Mouse (Mus musculus) thymus, postnatal 36 days (tissue): ENCODE results near the gene Spata7.
A peak's percentile ranks its signal among the peaks of the same experiment; 100 is the strongest.

ENCODE experiments used
- DNase-seq, 2 experiments: peaks; one replicate each; pipeline ENCODE4 v3.0.0; 2022; ENCODE audit warnings: mixed read lengths in 2 of 2

Gene Spata7

DNA sequence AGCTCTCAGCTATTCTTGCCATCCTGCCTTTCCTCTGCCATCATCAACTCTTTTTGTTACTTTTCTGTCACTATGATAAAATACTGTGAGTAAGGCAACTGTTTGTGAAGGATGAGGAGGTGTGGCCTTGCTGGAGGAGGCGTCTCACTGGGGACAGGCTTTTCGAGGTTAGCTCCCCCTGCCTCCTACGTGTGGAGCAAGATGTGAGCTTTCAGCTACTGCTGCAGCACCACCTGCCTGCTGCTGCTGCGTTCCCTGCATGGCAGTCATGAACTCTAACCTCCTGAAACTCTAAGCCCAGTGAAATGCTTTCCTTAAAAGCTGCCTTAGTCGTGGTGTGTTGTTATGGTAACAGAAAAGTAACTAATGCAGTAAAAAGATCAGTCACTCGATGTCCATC lies 45.9 kb downstream of the Spata7 start:
- DNase-seq = no peak

DNA sequence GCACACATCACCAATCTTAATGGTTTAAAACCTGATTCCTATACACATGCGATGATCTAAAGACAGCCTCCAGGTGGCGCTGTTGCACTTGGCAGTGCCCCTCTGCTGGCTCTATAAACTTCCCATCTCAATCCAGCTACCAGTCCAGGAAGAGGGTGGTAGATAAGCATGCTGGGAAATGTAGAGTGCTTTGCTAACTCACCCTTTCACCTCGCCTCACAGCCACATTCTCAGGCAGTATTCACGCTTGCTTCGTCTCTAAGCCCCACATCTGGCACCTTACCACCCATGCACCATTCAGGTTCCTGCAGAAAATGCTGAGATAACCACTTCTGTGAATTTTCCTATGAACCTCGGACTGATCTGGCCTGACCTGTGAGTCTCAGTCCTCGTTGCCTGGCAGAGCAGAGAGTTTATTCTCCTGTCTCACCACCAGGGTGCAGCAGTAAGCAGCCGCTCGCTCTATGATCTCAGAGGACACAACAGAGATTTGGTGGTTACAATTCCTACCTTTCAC lies 46.7 kb downstream of the Spata7 start:
- peak; percentile 73 to 74 for DNase-seq

DNA sequence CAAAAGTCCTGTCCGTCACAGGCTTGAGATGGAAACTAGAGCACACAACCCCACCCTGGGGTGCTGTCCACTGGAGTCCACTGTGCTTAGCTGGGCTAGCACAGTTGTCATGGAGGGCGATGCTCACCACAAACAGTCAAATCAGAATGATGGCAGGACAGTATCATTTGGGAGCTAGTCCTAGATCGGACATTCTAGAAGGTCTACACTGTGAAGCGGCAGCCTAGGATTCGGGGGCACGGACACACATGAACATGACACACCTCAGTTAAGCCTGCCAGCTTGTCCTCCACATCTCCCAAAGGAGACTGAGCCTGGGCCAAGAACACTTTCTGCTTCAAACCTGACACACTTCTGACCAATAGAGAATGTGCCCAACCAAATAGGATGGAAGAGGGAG lies 48.9 kb downstream of the Spata7 start:
- DNase-seq = no peak

DNA sequence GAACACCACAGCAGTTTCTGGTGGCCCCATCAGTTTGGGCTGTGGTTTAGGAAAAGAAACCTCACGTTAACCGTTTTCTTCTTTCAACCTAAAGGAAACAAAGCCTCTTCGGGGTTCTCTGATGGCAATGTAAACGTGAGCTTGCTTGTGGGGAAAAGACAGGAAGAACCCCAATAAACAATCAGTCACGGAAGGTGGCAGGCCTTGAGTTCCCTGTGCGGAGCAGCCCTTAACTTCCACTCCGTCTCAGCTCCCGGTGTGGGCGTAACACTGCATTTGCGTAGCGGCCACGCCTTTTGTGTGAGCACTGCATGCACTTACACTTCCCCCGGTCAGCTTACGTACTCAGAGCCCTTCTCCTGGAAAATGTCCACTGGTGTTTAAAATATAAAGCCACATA lies 49.4 kb downstream of the Spata7 start:
- DNase-seq = peak; percentile 50 to 68

DNA sequence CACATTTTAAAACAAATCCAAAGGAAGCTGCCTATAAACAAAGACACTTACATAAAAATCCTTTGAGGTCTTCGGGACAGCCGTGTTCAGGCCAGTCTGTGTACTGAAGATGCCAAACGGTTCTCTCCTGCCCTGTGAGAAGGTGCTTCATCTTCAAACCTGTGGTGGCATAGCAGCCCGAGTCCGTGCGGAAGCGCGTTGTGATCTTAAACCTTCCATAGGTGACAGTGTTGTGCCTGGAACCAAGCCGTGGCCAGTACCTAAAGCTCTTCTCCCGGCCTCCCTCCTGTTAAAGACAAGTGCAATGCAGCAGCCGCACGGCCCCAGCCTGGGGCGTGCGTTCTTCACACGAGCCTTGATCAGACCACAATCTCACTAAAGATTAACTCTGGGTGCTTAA lies 51.9 kb downstream of the Spata7 start:
- DNase-seq = no peak

DNA sequence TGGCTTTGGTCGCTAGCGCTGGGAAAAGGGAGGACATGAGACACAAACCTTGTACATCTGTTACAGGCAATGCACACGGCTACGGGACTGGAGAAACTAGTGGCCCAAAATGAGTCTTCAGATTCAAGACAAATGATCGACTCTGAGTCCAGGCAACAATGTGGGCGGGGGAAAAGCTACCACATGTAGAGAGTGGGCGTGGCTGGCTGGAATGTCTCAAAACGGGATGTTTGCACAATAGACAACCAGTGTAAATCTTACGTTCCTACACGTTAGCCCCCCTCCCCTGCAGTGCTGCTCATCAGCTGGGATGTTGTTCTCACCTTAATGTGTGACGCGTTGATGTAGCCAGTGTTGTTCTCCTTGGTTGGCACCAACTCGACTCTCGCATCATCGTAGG lies 54.2 kb downstream of the Spata7 start:
- DNase-seq = no peak

DNA sequence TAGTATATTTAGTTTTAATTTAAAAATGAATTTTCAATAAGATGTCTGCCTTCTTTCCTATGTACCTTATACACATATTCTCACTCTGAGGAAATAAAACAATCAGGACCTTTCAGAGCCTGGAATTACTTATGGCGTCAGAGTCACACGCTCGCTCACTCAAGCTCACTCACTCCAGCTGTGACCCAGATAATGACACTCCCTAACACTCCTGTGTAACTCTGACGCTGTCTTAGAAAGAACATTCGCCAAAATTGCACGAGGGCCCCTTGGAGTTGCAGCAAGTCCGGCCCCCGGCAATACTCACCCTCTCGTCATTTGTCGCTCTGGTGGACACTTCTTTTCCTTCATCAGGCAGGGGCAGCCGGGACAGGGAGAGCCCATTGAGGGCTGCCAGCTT lies 55.2 kb downstream of the Spata7 start:
- DNase-seq = no peak

DNA sequence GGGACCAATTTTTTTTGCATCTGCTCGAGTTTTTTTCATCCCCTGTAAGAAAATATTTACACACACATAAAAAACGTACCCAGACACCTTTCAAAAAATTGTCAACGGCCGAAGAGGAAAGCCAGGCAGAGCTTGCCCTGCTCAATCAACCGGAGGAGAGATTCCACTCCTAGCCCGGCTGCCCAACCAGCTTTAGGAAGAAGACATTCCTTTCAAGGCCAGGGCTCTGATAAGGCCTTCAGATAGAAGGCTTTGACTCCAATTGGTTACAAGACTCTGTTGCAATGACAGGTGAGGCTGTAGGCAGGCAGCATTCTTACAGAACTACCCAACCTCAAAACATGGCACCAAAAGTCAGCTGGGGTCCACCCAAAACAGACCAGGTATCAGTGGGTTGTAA lies 55.6 kb downstream of the Spata7 start:
- no peak for DNase-seq

DNA sequence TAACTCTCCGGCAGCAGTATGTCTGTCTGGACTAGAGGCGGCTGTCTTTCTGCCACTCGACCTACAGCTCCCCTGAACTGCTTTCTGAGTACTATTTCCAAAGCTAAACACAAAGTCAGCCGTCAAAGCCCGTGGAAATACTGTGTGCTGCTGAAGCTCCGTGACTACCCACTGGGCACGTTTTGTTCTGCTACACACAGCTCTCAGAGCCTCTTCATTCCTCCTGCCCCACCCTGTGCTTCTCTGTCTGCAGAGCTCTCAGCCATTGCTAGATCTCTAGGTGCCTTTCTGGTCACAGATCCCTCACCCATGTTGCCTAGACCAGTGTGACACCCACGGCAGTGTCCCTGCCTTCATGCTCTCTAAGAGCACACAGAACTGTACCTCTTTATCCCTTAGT lies 62.3 kb downstream of the Spata7 start:
- no peak for DNase-seq

DNA sequence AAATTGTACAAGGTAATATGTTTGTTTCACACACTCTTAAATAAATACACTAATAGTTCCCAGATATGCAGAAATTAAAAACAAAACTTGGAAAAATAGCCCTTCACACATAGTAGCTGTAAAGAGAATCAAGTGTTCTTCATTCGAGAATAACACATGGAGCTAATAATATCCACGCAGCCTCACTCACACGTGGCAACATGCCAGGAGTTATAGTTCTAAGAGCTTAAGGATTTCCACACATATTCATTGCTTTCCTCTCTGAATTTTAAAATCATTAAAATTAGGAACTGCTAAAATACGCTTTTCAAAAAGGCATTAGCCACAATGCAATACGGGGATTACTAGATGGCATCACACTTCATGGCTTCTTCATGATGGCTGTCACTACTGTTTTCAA lies 69.2 kb downstream of the Spata7 start:
- DNase-seq = no peak

DNA sequence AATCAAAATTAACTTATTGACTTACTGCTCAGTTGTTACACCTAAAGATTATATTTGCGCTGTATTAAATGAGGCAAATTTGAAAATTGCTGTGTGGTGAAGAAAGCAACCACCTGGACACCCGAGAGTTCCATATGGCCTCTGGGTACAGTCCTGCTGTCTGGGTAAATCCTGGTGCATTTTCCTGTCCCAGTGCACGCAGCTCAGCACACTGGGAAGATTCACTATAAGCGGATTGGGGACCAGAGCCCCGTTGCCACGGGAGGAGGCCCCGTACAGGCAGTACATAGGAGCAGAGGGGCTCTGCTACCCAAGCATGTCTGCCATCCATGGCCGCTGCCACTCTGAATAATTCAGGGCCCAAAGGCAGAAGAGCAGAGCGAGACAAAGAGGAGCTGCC lies 73.6 kb downstream of the Spata7 start:
- DNase-seq = no peak

DNA sequence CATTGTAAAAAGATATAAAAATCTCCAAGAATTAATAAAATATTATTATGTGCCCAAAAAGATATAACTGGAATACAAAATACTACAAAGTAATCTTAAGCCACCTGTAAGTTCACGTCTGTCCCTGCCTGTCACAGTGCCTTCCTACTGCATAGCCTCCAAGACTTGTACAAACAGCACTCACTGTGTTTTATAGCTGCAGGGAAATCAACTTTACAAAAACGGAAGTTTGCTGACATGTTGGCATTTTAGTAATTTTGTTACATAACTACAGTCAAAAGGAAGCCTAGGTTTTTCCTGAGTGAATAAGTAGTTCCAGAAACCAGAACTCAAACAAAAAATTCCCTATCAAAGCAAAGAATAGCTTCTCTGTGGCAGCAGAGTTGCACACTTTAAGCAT lies 75.6 kb downstream of the Spata7 start:
- DNase-seq = no peak

DNA sequence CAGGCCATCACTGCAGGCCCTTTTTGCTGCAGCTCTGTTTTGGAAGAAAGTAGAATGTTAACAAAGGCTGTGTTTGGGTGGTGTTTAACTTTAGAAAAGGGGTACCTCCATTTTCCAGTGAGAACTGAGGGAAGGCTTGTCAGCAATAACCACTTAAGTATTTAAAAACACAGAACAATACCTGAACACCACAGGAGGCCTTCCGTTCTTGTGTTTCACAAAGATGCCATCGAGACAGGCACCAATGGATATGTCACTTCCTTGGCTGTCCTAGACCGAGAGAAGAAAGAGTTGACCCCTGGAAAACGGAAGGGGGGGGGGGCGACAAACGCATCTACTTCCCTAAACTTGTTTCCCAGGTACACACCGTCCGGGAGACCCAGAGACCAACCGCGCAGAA lies 76.0 kb downstream of the Spata7 start:
- no peak for DNase-seq

DNA sequence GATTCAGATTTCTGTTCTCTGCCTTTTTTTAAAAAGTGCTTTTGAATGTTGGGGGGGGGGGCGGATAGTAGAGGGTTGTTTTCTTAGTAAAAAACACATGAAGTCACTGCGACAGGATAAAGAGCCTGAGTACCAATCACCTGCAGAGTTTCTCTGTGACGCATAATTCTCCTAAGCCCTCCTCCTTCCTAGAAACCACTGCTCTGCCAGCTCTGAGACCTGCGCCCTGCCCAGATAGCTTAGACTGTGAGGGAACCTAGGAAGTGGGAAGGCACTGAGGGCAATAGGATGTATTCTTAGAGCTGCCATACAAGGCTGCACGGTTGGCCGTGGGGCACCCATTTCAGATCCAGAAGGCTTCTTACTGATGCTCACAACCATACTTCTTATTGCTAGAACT lies 84.9 kb downstream of the Spata7 start:
- DNase-seq = no peak

DNA sequence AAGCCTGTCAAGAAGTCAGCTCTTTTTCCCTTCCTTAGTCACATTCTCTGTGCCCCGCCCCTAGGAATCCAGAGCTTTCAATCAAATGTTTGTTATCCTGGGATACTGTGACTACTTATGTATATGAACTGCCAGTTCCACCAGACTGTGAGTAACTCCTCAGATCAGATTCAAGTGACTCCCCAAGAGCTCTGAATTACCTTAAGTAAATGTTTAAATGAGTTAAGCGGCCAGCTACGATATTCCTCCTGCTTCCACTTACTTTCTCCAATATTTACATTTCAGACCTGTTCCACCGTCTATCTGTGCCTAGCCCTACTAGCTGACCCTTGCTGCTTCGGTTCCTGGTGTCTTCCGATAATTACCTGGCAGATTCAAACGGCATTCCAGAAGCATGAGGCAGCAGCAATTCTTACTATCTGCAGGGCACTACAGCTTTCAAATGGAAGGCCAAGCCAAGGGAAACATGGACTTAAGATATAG lies 85.7 kb downstream of the Spata7 start:
- DNase-seq = no peak

DNA sequence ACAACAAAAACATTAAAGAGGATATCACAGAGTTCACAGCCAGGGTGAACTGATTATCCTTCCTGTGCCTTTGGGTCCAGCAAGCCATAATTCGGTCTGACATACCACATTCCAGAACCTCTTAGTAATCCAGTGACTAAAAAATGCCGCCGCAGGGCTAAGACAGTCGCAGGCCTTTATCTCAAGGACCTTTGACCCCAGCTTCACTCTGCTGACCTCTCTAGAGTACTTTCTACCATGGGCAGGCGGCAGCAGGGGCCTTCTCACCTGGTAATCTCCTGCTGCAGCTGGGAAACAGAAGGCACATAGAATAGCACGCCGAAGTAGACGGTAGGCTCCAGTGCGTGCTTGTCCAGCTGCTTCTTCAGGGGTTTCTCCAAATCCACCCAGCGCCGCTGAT lies 86.8 kb downstream of the Spata7 start:
- no peak for DNase-seq

DNA sequence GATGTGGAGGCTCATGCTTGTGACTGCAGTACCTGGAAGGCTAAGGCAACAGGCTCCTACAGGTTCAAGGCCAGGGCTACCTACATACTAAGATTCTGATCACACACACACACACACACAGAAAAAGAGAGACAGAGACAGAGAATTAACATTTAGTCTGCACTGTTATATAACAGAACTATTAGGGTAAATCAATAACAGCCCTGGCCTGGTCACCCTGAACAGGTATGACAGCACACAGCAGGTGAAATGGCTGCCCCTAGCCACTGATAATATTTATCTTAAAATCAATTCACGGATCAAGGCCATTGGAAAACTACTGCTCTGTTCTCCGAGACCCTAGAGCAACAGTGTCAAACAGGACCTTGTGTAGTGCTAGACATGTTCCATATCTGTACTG lies 88.2 kb downstream of the Spata7 start:
- no peak for DNase-seq
